Mouse (Mus musculus) brain, embryonic 14.5 days (tissue): ENCODE data around the gene Fkbp2.

Source experiments
- CTCF ChIP-seq: fragments of 200-500 bp; IDR thresholded peaks from 2 replicates; pipeline ENCODE4 v1.5.1; 2012; ENCODE audit warnings: inconsistent platforms, mild to moderate bottlenecking, moderate library complexity, borderline replicate concordance; ENCODE audit not compliant: insufficient read depth, insufficient read length; ENCODE audit errors: extremely low read depth
- POLR2A ChIP-seq: fragments of 200-500 bp; IDR thresholded peaks from 2 replicates; pipeline ENCODE4 v1.6.1; 2012; ENCODE audit warnings: mild to moderate bottlenecking, inconsistent platforms, borderline replicate concordance; ENCODE audit not compliant: poor library complexity, insufficient read depth, insufficient read length, severe bottlenecking; ENCODE audit errors: extremely low read depth

GRCm38 (mm10) chr19:6932018-6932417 is 48.3 kb downstream of the Fkbp2 start:
- no peak for TF ChIP-seq CTCF
- no peak for TF ChIP-seq POLR2A
